Mouse (Mus musculus): Measurements from ENCODE around the gene Mfn1. TPM values are rescaled to one million over a fixed set of nuclear protein-coding genes. Genes with fewer than 3 reads are reported as not detected.

Mfn1 gene
- polyA plus RNA-seq, 1 experiment from 2014 or later: 41.7 TPM

DNA sequence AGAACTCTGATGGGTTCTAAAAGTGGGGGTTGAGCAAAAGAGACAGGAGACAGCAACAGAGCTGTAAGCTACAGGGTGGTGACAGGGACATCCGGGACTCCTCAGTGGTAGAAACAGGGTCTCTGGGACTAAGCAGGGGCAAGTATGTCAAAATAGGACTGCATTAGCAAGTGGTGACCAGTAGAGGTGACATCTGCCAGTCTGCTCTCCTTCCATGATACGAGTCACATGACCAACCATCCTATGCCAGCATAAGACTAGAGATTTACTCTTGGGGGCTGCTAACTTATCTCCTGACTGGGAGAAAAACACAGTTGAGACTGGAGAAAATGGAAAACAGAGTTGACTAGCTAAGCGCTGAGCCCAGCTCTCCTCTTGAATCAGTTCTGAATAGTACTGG is 57.0 kb downstream of the Mfn1 start:
- Histone ChIP-seq H3K27me3 (ENCODE audit: control insufficient read depth, insufficient read depth, low read length) (no peaks in the 10 kb centered on the region), H3K9ac (no peak overlapping the region), H3K4me3 (replicated peaks; ENCODE audit: low read length) (no peak overlapping the region), H3K9me3 (ENCODE audit: control insufficient read depth, low read length) (no peaks in the 10 kb centered on the region), H3K36me3 (replicated peaks; ENCODE audit: control insufficient read depth, insufficient read depth) (peaks cover 92% of the 10 kb centered on the region), H3K27ac (no peak overlapping the region), H3K4me2 (replicated peaks) (no peak overlapping the region), H3K4me1 (replicated peaks; ENCODE audit: control insufficient read depth, insufficient read depth, low read length) (no peaks in the 10 kb centered on the region)
- ATAC-seq (ENCODE audit: low FRiP score): no peak
- 94% methylated on average over 3 of the region's 3 CpGs for WGBS
- no peak for DNase-seq (ENCODE audit: low spot score)

GRCm38 (mm10) chr3:32595080-32595479 is 65.8 kb downstream of the Mfn1 start:
- Histone ChIP-seq H3K4me3 (replicated peaks; ENCODE audit: low read length) (no peak overlapping the region), H3K9me3 (ENCODE audit: control insufficient read depth, low read length) (no peaks in the 10 kb centered on the region), H3K27ac (no peak overlapping the region), H3K36me3 (replicated peaks; ENCODE audit: control insufficient read depth, insufficient read depth) (peaks cover 32% of the 10 kb centered on the region), H3K9ac (no peak overlapping the region), H3K4me2 (replicated peaks) (no peak overlapping the region), H3K27me3 (ENCODE audit: control insufficient read depth, insufficient read depth, low read length) (no peaks in the 10 kb centered on the region), H3K4me1 (replicated peaks; ENCODE audit: control insufficient read depth, insufficient read depth, low read length) (no peaks in the 10 kb centered on the region)
- DNase-seq (ENCODE audit: low spot score) (no peak), ATAC-seq (ENCODE audit: low FRiP score) (no peak)
- WGBS: 82% methylated on average over 4 of the region's 4 CpGs

DNA sequence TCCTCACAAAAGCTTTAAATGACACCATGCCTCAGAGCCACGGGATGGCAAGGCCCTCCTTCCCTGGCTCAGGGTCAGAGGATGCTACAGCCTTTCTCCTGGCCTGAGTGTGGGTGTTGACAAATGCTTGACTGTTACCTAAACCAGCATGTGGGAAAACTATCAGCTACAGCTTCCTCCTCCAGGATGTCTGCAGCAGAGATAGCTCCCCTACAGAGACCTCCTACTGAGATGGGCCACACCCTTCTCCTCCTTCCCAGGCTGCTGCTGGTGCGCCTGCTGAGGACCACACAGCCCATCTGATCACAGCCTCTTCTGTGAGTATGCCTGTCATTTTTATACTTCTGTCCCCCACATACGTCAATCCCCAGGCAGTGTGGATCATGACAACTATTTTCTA is 70.1 kb downstream of the Mfn1 start:
- peaks cover 9% of the 10 kb centered on the region; the same call in 1 of the 2 replicates for H3K36me3 ChIP-seq (replicated peaks; ENCODE audit: control insufficient read depth, insufficient read depth)
- WGBS: 70% methylated on average over 3 of the region's 3 CpGs
- no peak overlapping the region for H3K27ac ChIP-seq

DNA sequence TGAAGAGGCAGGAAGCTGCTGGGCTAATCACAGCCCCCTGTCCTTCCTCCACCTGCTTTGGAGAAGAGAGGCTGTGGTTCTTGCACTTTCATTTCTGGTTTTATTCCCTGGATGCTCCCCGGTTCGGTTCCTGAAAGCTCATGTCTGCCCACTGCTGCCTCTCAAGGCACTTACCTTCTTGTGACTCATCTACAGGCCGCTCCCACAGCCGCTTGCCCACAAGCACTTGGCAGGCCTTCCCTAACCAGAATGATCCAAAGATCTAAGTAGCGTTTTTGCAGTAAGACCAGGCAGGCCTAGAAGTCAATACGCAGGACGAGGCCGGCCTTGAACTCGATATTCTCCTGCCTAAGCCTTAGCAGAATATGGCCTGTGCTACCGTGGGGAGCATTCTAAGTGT is 71.8 kb downstream of the Mfn1 start:
- Histone ChIP-seq H3K27me3 (ENCODE audit: control insufficient read depth, insufficient read depth, low read length) (no peaks in the 10 kb centered on the region), H3K27ac (no peak overlapping the region), H3K9ac (no peak overlapping the region), H3K9me3 (ENCODE audit: control insufficient read depth, low read length) (no peaks in the 10 kb centered on the region), H3K4me2 (replicated peaks) (no peak overlapping the region), H3K36me3 (replicated peaks; ENCODE audit: control insufficient read depth, insufficient read depth) (0 out of 2 replicates have a peak, but pooled peaks cover 4% of the 10 kb centered on the region), H3K4me3 (replicated peaks; ENCODE audit: low read length) (no peak overlapping the region), H3K4me1 (replicated peaks; ENCODE audit: control insufficient read depth, insufficient read depth, low read length) (no peaks in the 10 kb centered on the region)
- ATAC-seq (ENCODE audit: low FRiP score): no peak
- 95% methylated on average over 10 of the region's 10 CpGs for WGBS
- no peak for DNase-seq (ENCODE audit: low spot score)

More for the DNA sequence above, 70.1 kb downstream of the Mfn1 start:
- Histone ChIP-seq H3K4me1 (replicated peaks; ENCODE audit: control insufficient read depth, insufficient read depth, low read length) (no peaks in the 10 kb centered on the region), H3K9ac (no peak overlapping the region), H3K4me3 (replicated peaks; ENCODE audit: low read length) (no peak overlapping the region), H3K9me3 (ENCODE audit: control insufficient read depth, low read length) (no peaks in the 10 kb centered on the region), H3K4me2 (replicated peaks) (no peak overlapping the region), H3K27me3 (ENCODE audit: control insufficient read depth, insufficient read depth, low read length) (no peaks in the 10 kb centered on the region)
- no peak for DNase-seq (ENCODE audit: low spot score)
- ATAC-seq (ENCODE audit: low FRiP score): no peak

DNA sequence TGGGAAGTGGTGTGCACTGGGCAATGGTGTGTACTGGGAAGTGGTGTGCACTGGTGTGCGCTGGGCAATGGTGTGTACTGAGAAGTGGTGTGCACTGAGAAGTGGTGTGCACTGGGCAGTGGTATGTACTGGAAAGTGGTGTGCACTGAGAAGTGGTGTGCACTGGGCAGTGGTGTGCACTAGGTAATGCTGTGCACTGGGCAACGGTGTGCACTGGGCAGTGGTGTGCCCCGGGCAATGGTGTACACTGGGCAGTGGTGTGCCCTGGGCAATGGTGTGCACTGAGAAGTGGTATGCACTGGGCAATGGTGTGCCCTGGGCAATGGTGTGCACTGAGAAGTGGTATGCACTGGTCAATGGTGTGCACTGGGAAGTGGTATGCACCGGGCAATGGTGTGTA is 80.0 kb downstream of the Mfn1 start:
- 0 out of 2 replicates have a peak, but pooled peaks cover 3% of the 10 kb centered on the region for H3K4me1 ChIP-seq (replicated peaks; ENCODE audit: control insufficient read depth, insufficient read depth, low read length)
- no peaks in the 10 kb centered on the region for H3K9me3 ChIP-seq (ENCODE audit: control insufficient read depth, low read length)
- WGBS: 99% methylated on average over 4 of the region's 4 CpGs
- ATAC-seq (ENCODE audit: low FRiP score) (peak; percentile 25; the same call in 1 of the 2 replicates), DNase-seq (ENCODE audit: low spot score) (no peak)
- no peaks in the 10 kb centered on the region for H3K36me3 ChIP-seq (replicated peaks; ENCODE audit: control insufficient read depth, insufficient read depth)
- no peak overlapping the region for H3K27ac ChIP-seq
- H3K27me3 ChIP-seq (ENCODE audit: control insufficient read depth, insufficient read depth, low read length): no peaks in the 10 kb centered on the region
- H3K4me3 ChIP-seq (replicated peaks; ENCODE audit: low read length): no peak overlapping the region
- H3K9ac ChIP-seq: no peak overlapping the region
- no peak overlapping the region for H3K4me2 ChIP-seq (replicated peaks)

- Histone ChIP-seq H3K27ac (no peak overlapping the region), H3K4me2 (replicated peaks) (no peak overlapping the region), H3K27me3 (ENCODE audit: control insufficient read depth, insufficient read depth, low read length) (no peaks in the 10 kb centered on the region), H3K4me3 (replicated peaks; ENCODE audit: low read length) (no peak overlapping the region), H3K4me1 (replicated peaks; ENCODE audit: control insufficient read depth, insufficient read depth, low read length) (peaks cover 6% of the 10 kb centered on the region; the same call in 1 of the 2 replicates), H3K9me3 (ENCODE audit: control insufficient read depth, low read length) (no peaks in the 10 kb centered on the region), H3K36me3 (replicated peaks; ENCODE audit: control insufficient read depth, insufficient read depth) (no peaks in the 10 kb centered on the region), H3K9ac (no peak overlapping the region)
- peak; percentile 75 for DNase-seq (ENCODE audit: low spot score)
- ATAC-seq (ENCODE audit: low FRiP score): peak; percentile 57
- 34% methylated on average over 7 of the region's 7 CpGs for WGBS
Measured at GRCm38 (mm10) chr3:32610560-32610959, 81.3 kb downstream of the Mfn1 start.

DNA sequence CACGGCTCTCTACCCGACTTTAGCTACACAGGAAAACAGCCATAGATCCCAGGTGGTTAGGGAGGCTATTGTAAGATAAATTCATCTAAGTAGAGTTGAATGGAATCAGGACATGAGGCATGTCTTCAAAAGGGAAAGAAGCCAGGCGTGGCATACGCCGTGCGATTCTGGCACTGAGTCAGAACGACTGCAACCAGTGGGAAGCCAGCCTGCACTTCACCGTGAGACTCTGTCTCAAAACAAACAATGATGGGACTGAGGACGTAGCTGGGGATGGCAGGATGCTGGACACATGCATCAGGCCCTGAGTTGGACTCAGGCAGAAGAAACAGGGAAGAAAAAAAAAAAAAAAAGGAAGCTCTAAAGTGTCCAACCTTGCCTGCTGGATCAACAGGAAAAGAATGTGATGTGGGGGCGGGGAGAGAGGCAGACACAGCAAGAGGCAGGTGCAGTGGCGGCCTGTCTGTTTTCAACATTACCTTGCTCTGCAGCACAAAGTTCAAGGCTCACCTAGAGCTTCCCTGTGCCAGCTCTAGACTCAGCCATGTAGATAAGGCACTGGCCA is 82.4 kb downstream of the Mfn1 start:
- Histone ChIP-seq H3K27me3 (ENCODE audit: control insufficient read depth, insufficient read depth, low read length) (no peaks in the 10 kb centered on the region), H3K9ac (no peak overlapping the region), H3K4me3 (replicated peaks; ENCODE audit: low read length) (no peak overlapping the region), H3K4me1 (replicated peaks; ENCODE audit: control insufficient read depth, insufficient read depth, low read length) (peaks cover 6% of the 10 kb centered on the region; the same call in 1 of the 2 replicates), H3K4me2 (replicated peaks) (no peak overlapping the region), H3K9me3 (ENCODE audit: control insufficient read depth, low read length) (no peaks in the 10 kb centered on the region), H3K36me3 (replicated peaks; ENCODE audit: control insufficient read depth, insufficient read depth) (no peaks in the 10 kb centered on the region), H3K27ac (no peak overlapping the region)
- DNase-seq (ENCODE audit: low spot score) (no peak), ATAC-seq (ENCODE audit: low FRiP score) (no peak)
- WGBS: 75% methylated on average over 11 of the region's 11 CpGs

GRCm38 (mm10) chr3:32614786-32615185 is 85.5 kb downstream of the Mfn1 start:
- DNase-seq (ENCODE audit: low spot score): no peak
- WGBS: 74% methylated on average over 2 of the region's 2 CpGs

DNA sequence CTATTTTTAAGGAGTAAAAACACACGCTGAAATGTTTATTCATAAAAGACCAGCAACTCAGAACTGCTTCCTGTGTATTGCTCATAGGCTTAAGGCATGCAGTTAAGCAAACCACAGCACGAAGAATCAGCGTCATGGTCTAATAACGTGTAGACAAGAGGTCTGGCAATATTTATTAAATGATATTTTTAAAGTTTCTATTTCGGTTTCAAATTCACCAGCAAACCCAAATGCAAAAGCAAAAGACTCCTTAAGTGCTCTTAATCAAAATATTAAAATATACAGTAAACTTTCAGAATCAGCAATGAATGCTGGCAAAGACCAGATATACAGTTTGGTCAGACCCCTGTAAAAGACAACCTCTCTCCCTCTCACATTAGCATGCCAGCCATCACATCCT is 86.1 kb downstream of the Mfn1 start:
- Histone ChIP-seq H3K9me3 (ENCODE audit: control insufficient read depth, low read length) (no peaks in the 10 kb centered on the region), H3K4me2 (replicated peaks) (peak overlapping the region; percentile 56), H3K36me3 (replicated peaks; ENCODE audit: control insufficient read depth, insufficient read depth) (no peaks in the 10 kb centered on the region), H3K27ac (no peak overlapping the region), H3K4me3 (replicated peaks; ENCODE audit: low read length) (peak overlapping the region; percentile 65), H3K9ac (no peak overlapping the region), H3K4me1 (replicated peaks; ENCODE audit: control insufficient read depth, insufficient read depth, low read length) (peaks cover 6% of the 10 kb centered on the region; the same call in 1 of the 2 replicates), H3K27me3 (ENCODE audit: control insufficient read depth, insufficient read depth, low read length) (no peaks in the 10 kb centered on the region)
- ATAC-seq (ENCODE audit: low FRiP score): no peak
- DNase-seq (ENCODE audit: low spot score): no peak
- WGBS: 86% methylated on average over 5 of the region's 5 CpGs

More at GRCm38 (mm10) chr3:32614786-32615185, 85.5 kb downstream of the Mfn1 start:
- no peaks in the 10 kb centered on the region for H3K9me3 ChIP-seq (ENCODE audit: control insufficient read depth, low read length)
- ATAC-seq (ENCODE audit: low FRiP score): no peak
- H3K27ac ChIP-seq: no peak overlapping the region
- H3K4me3 ChIP-seq (replicated peaks; ENCODE audit: low read length): no peak overlapping the region
- H3K36me3 ChIP-seq (replicated peaks; ENCODE audit: control insufficient read depth, insufficient read depth): no peaks in the 10 kb centered on the region
- no peaks in the 10 kb centered on the region for H3K27me3 ChIP-seq (ENCODE audit: control insufficient read depth, insufficient read depth, low read length)
- peaks cover 6% of the 10 kb centered on the region; the same call in 1 of the 2 replicates for H3K4me1 ChIP-seq (replicated peaks; ENCODE audit: control insufficient read depth, insufficient read depth, low read length)
- H3K4me2 ChIP-seq (replicated peaks): 0 out of 2 replicates have a peak overlapping the region, but pooled peaks have one; percentile 11
- H3K9ac ChIP-seq: 0 out of 2 replicates have a peak overlapping the region, but pooled peaks have one; percentile 21

DNA sequence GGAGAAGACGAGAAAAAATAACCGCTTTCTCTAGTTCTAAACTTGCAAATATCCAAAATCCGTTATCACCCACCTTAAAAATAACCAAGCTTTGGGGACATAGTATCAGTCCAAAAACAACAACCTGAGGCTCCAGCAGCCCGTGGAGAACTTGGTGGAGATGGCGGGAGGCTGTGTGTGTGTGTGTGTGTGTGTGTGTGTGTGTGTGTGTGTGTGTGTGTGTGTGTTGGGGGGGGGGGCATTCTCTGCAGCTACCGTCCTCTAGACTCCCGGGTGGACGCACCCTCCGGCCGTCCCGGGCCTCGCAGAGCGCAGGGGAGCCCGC is 86.7 kb downstream of the Mfn1 start:
- WGBS: 15% methylated on average over 9 of the region's 14 CpGs
- no peaks in the 10 kb centered on the region for H3K27me3 ChIP-seq (ENCODE audit: control insufficient read depth, insufficient read depth, low read length)
- H3K4me1 ChIP-seq (replicated peaks; ENCODE audit: control insufficient read depth, insufficient read depth, low read length): peaks cover 6% of the 10 kb centered on the region; the same call in 1 of the 2 replicates
- ATAC-seq (ENCODE audit: low FRiP score) (no peak), DNase-seq (ENCODE audit: low spot score) (no peak)
- peak overlapping the region; percentile 69 for H3K9ac ChIP-seq
- no peaks in the 10 kb centered on the region for H3K9me3 ChIP-seq (ENCODE audit: control insufficient read depth, low read length)
- peak overlapping the region; percentile 65 for H3K4me3 ChIP-seq (replicated peaks; ENCODE audit: low read length)
- H3K27ac ChIP-seq: peak overlapping the region; percentile 58
- peak overlapping the region; percentile 56 for H3K4me2 ChIP-seq (replicated peaks)
- no peaks in the 10 kb centered on the region for H3K36me3 ChIP-seq (replicated peaks; ENCODE audit: control insufficient read depth, insufficient read depth)

Measured in hindbrain, embryonic 14.5 days (tissue).